Mouse (Mus musculus) brain, embryonic 14.5 days (tissue): ENCODE data around the gene Wnk4. TPM values are rescaled to one million over a fixed set of nuclear protein-coding genes. Genes with fewer than 3 reads are reported as not detected.

Source experiments
- DNase-seq: peaks from one replicate; pipeline ENCODE4 v3.0.0-alpha.2; 2011; ENCODE audit warnings: low read depth
- CTCF ChIP-seq: fragments of 200-500 bp; IDR thresholded peaks from 2 replicates; pipeline ENCODE4 v1.5.1; 2012; ENCODE audit warnings: inconsistent platforms, mild to moderate bottlenecking, moderate library complexity, borderline replicate concordance; ENCODE audit not compliant: insufficient read depth, insufficient read length; ENCODE audit errors: extremely low read depth
- POLR2A ChIP-seq: fragments of 200-500 bp; IDR thresholded peaks from 2 replicates; pipeline ENCODE4 v1.6.1; 2012; ENCODE audit warnings: mild to moderate bottlenecking, inconsistent platforms, borderline replicate concordance; ENCODE audit not compliant: poor library complexity, insufficient read depth, insufficient read length, severe bottlenecking; ENCODE audit errors: extremely low read depth
- polyA plus RNA-seq: library from polyadenylated mRNA; depleted of rRNA; stranded (reverse); fragments of >200 nt; gene quantifications from 2 replicates; pipeline ENCODE4 v1.2.3, GENCODE M21; 2012

The Wnk4 gene
- polyA plus RNA-seq, 1 experiment = 5.3 TPM

GRCm38 (mm10) chr11:101230991-101231871 is 29.1 kb upstream of the Wnk4 start:
- TF ChIP-seq CTCF = no peak
- TF ChIP-seq POLR2A = no peak
- peak; percentile 44 for DNase-seq

GRCm38 (mm10) chr11:101232010-101232839 is 28.1 kb upstream of the Wnk4 start:
- TF ChIP-seq CTCF (no peak), POLR2A (no peak)
- DNase-seq = peak; percentile 17

GRCm38 (mm10) chr11:101233240-101233639 is 27.1 kb upstream of the Wnk4 start:
- no peak for DNase-seq
- TF ChIP-seq POLR2A (no peak), CTCF (no peak)

- no peak for TF ChIP-seq CTCF
- TF ChIP-seq POLR2A = no peak
Measured at GRCm38 (mm10) chr11:101234124-101234523, 26.2 kb upstream of the Wnk4 start.

GRCm38 (mm10) chr11:101235429-101235828 is 24.9 kb upstream of the Wnk4 start:
- no peak for DNase-seq
- no peak for TF ChIP-seq POLR2A
- TF ChIP-seq CTCF = no peak

More at GRCm38 (mm10) chr11:101234124-101234523, 26.2 kb upstream of the Wnk4 start:
- no peak for DNase-seq

GRCm38 (mm10) chr11:101236782-101237181 is 23.6 kb upstream of the Wnk4 start:
- no peak for DNase-seq
- no peak for TF ChIP-seq CTCF

GRCm38 (mm10) chr11:101238071-101238647 is 22.2 kb upstream of the Wnk4 start:
- TF ChIP-seq CTCF (no peak), POLR2A (no peak)
- peak; percentile 46 for DNase-seq

GRCm38 (mm10) chr11:101245071-101245470 is 15.3 kb upstream of the Wnk4 start:
- no peak for DNase-seq
- no peak for TF ChIP-seq POLR2A
- TF ChIP-seq CTCF = no peak

GRCm38 (mm10) chr11:101245855-101246701 is 14.3 kb upstream of the Wnk4 start, which contains the start of gene Ramp2:
Gene Ramp2, plus strand, starts transcription at chr11:101246028.
- TF ChIP-seq POLR2A (no peak), CTCF (0 out of 2 replicates have a peak, but pooled peaks have one; percentile 11)
- peak; percentile 44 for DNase-seq

- DNase-seq = no peak
- TF ChIP-seq POLR2A (no peak), CTCF (no peak)
Measured at GRCm38 (mm10) chr11:101246702-101247012, 13.7 kb upstream of the Wnk4 start.
